ENCODE assay signal across 8 mouse cellular contexts in genomic region chr17:34670235-34670634, GRCm38 (mm10). TPM values are rescaled to one million over a fixed set of nuclear protein-coding genes. Genes with fewer than 3 reads are reported as not detected.
DNase-seq lines count a peak whose midpoint lies in the region; ATAC-seq lines count a peak whose summit lies in the region.

Gene Tnxb (plus strand): TSS chr17:34670535.

- H3K9ac ChIP-seq in kidney, embryonic 16.5 days (replicated peaks; ENCODE audit: low read length), result 0 out of 2 replicates have a peak within 1 kb of the TSS, but pooled peaks have one; percentile 17
- no peak within 1 kb of the TSS for H3K9ac ChIP-seq in embryonic facial prominence, embryonic 15.5 days
- peak within 1 kb of the TSS; percentile 53 for H3K9ac ChIP-seq in midbrain, embryonic 13.5 days (replicated peaks)

- intact Hi-C loops in heart, postnatal 14 days (cut with DNase I), result no loop called here
- intact Hi-C loops in left cerebral cortex, postnatal 36 days (cut with DNase I), result no loop called here

- H3K4me3 ChIP-seq in kidney, embryonic 16.5 days (ENCODE audit: low read length), result peak within 1 kb of the TSS; percentile 38
- peak within 1 kb of the TSS; percentile 34 for H3K4me3 ChIP-seq in embryonic facial prominence, embryonic 15.5 days (replicated peaks)
- H3K4me3 ChIP-seq in midbrain, embryonic 13.5 days (replicated peaks), result peak within 1 kb of the TSS; percentile 41

- 61% methylated on average over 7 of the region's 7 CpGs for WGBS in kidney, embryonic 16.5 days
- 53% methylated on average over 7 of the region's 7 CpGs for WGBS in embryonic facial prominence, embryonic 15.5 days
- 57% methylated on average over 5 of the region's 7 CpGs for WGBS in midbrain, embryonic 13.5 days

- no peaks in the 10 kb centered on the region for H3K36me3 ChIP-seq in kidney, embryonic 16.5 days (ENCODE audit: insufficient read depth, low read length)
- no peaks in the 10 kb centered on the region for H3K36me3 ChIP-seq in embryonic facial prominence, embryonic 15.5 days
- no peaks in the 10 kb centered on the region for H3K36me3 ChIP-seq in midbrain, embryonic 13.5 days

- no peak for ATAC-seq in kidney, embryonic 16.5 days (ENCODE audit: low FRiP score, low TSS enrichment)
- ATAC-seq in embryonic facial prominence, embryonic 15.5 days (ENCODE audit: insufficient number of reproducible peaks, low FRiP score, low TSS enrichment, low read depth), result no peak
- ATAC-seq in midbrain, embryonic 13.5 days, result no peak

- DNase-seq in kidney, postnatal 10 days, result no peak
- DNase-seq in heart, postnatal 14 days, result no peak
- no peak for DNase-seq in spleen, postnatal 10 days (ENCODE audit: low spot score in 2 of 2)
- DNase-seq in left cerebral cortex, postnatal 36 days (ENCODE audit: low spot score in 2 of 2), result no peak
- no peak for DNase-seq in left cerebral cortex, adult 9 months (ENCODE audit: low spot score in 2 of 2)

- no peaks in the 10 kb centered on the region for H3K9me3 ChIP-seq in kidney, embryonic 16.5 days (ENCODE audit: low read length)
- H3K9me3 ChIP-seq in embryonic facial prominence, embryonic 15.5 days (replicated peaks), result no peaks in the 10 kb centered on the region
- no peaks in the 10 kb centered on the region for H3K9me3 ChIP-seq in midbrain, embryonic 13.5 days

- peaks cover 13% of the 10 kb centered on the region for H3K4me1 ChIP-seq in kidney, embryonic 16.5 days (ENCODE audit: insufficient read depth, low read length)
- H3K4me1 ChIP-seq in embryonic facial prominence, embryonic 15.5 days, result peaks cover 18% of the 10 kb centered on the region
- peaks cover 19% of the 10 kb centered on the region for H3K4me1 ChIP-seq in midbrain, embryonic 13.5 days (replicated peaks)

- peak within 1 kb of the TSS; percentile 66 for H3K4me2 ChIP-seq in kidney, embryonic 16.5 days (replicated peaks; ENCODE audit: low read depth, low read length)
- H3K4me2 ChIP-seq in embryonic facial prominence, embryonic 15.5 days (replicated peaks), result peak within 1 kb of the TSS; percentile 59
- peak within 1 kb of the TSS; percentile 64 for H3K4me2 ChIP-seq in midbrain, embryonic 13.5 days (replicated peaks)

- no peak within 1 kb of the TSS for H3K27ac ChIP-seq in kidney, embryonic 16.5 days (ENCODE audit: low read length)
- no peak within 1 kb of the TSS for H3K27ac ChIP-seq in embryonic facial prominence, embryonic 15.5 days (replicated peaks)
- no peak within 1 kb of the TSS for H3K27ac ChIP-seq in midbrain, embryonic 13.5 days

- peaks cover 56% of the 10 kb centered on the region for H3K27me3 ChIP-seq in kidney, embryonic 16.5 days (ENCODE audit: insufficient read depth, low read length)
- peaks cover 66% of the 10 kb centered on the region for H3K27me3 ChIP-seq in embryonic facial prominence, embryonic 15.5 days
- peaks cover 62% of the 10 kb centered on the region for H3K27me3 ChIP-seq in midbrain, embryonic 13.5 days

RNA-seq across cellular contexts. Expression of gene Tnxb, which starts in this region (rescaled TPM):
- 0.51 and 0.52 TPM in 2 replicates for polyA plus RNA-seq in kidney, embryonic 16.5 days (2015; fragmentation: Nextera tagmentation; extraction: Ambion mirVana)
- polyA plus RNA-seq in embryonic facial prominence, embryonic 15.5 days (2015; fragmentation: Nextera tagmentation; extraction: Ambion mirVana), result 0.48 and 0.87 TPM in 2 replicates
- 10 to 100 TPM; 48.6 to 56.7 TPM for total RNA-seq in heart, postnatal 14 days (2021)
- polyA plus RNA-seq in midbrain, embryonic 13.5 days (2015; fragmentation: Nextera tagmentation; extraction: Ambion mirVana), result 0.08 and 0.10 TPM in 2 replicates
- 1 to 10 TPM; 1.5 to 2.0 TPM for total RNA-seq in left cerebral cortex, postnatal 36 days (2021)

Comparison
In these comparisons a context has a peak if more than half of its experiments do, and no peak if none do; other contexts are left out.
1. RNA of gene Tnxb (total RNA-seq): 48.6 to 56.7 TPM in heart, postnatal 14 days; 1.5 to 2.0 TPM in left cerebral cortex, postnatal 36 days; every median in the first group is over 10 times any median in the second.
2. Peak in every context shown above with its lines, with median percentiles within 50 percentile points of each other: H3K4me2 ChIP-seq and H3K4me3 ChIP-seq.